In the genomic region with DNA sequence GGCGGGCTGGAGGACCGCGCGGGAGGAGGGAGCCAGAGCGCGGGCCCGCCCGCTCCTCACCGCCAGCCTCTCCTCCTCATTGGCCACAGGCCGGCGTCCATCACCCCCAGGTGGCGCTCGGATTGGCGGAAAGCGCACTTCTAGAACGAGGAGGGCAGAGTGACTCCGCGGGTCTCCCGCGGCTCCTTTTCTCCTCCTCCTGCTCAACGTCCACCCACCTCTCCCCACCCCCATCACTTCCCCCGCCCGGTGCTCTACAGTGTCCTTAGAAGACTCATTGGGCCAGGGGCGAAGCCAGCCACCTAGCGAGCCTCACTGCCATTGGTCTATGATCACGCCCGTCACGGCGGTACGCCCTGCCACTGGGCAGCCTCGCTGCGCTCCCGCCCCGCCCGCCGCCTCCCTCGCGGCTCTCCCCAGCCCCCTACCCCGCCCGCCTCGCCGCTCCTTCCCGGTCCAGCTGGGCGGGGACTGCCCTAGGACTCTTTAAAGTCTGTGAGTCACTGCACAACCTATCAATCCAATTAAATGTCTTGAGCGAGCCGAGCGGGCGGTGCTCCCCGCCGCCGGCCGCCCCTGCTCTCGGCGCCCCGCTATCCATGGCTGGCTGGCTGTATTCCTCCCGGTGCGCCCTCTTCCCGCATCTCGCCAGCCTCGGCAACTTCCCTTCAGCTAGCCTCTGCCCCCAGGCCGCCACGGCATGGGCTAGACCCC, we compare ENCODE assay signal across 8 mouse cellular contexts. TPM values are rescaled to one million over a fixed set of nuclear protein-coding genes. Genes with fewer than 3 reads are reported as not detected.
DNase-seq lines count a peak whose midpoint lies in the region; ATAC-seq and TF ChIP-seq lines count a peak whose summit lies in the region.

TSS of gene Sertad2 (plus strand) at position 515 of the 714 bp plus-strand sequence.

- WGBS in embryonic facial prominence, embryonic 13.5 days = 0% methylated on average over 52 of the region's 62 CpGs
- WGBS in kidney, adult 2 months = under 1% methylated on average over 61 of the region's 62 CpGs
- WGBS in limb, embryonic 12.5 days = under 1% methylated on average over 54 of the region's 62 CpGs
- 0% methylated on average over 54 of the region's 62 CpGs for WGBS in midbrain, embryonic 15.5 days
- WGBS in spleen, adult 2 months = under 1% methylated on average over 60 of the region's 62 CpGs

- no peak for TF ChIP-seq CTCF in kidney, adult 2 months (conservative IDR thresholded peaks at IDR 0.05; ENCODE audit: insufficient read depth, insufficient read length, low read depth, low read length)
- TF ChIP-seq CTCF in spleen, adult 2 months (IDR thresholded peaks at IDR 0.05; ENCODE audit: extremely low read depth, insufficient read depth, insufficient read length, insufficient replicate concordance) = no peak

- peak; percentile 99 for DNase-seq in 3134 (ENCODE audit: extremely low read depth, insufficient read length, low spot score)
- peak; percentile 99 to 100 for DNase-seq in adrenal gland, postnatal 36 days
- DNase-seq in heart, adult 18-20 months = peak; percentile 99 to 100
- peak; percentile 100 for DNase-seq in kidney, adult 2 months
- peak; percentile 98 to 99 for DNase-seq in spleen, adult 2 months (ENCODE audit: low read depth in 1 of 2, low spot score in 2 of 2)

- H3K4me3 ChIP-seq in embryonic facial prominence, embryonic 13.5 days = peak within 1 kb of the TSS; percentile 84
- H3K4me3 ChIP-seq in kidney, adult 2 months (ENCODE audit: insufficient read depth, low read depth, low read length) = peak within 1 kb of the TSS; percentile 98
- peak within 1 kb of the TSS; percentile 77 for H3K4me3 ChIP-seq in limb, embryonic 12.5 days (replicated peaks)
- H3K4me3 ChIP-seq in midbrain, embryonic 15.5 days = peak within 1 kb of the TSS; percentile 88
- peak within 1 kb of the TSS; percentile 89 for H3K4me3 ChIP-seq in spleen, adult 2 months (ENCODE audit: extremely low read depth, insufficient read depth, insufficient read length)

- no peaks in the 10 kb centered on the region for H3K36me3 ChIP-seq in embryonic facial prominence, embryonic 13.5 days
- H3K36me3 ChIP-seq in kidney, adult 2 months (ENCODE audit: control insufficient read depth, insufficient read depth, low read length) = no peaks in the 10 kb centered on the region
- H3K36me3 ChIP-seq in limb, embryonic 12.5 days = no peaks in the 10 kb centered on the region
- no peaks in the 10 kb centered on the region for H3K36me3 ChIP-seq in midbrain, embryonic 15.5 days (replicated peaks)
- no peaks in the 10 kb centered on the region for H3K36me3 ChIP-seq in spleen, adult 2 months (ENCODE audit: control insufficient read depth, insufficient read depth, low read length)

- no peaks in the 10 kb centered on the region for H3K9me3 ChIP-seq in embryonic facial prominence, embryonic 13.5 days
- H3K9me3 ChIP-seq in limb, embryonic 12.5 days = no peaks in the 10 kb centered on the region
- H3K9me3 ChIP-seq in midbrain, embryonic 15.5 days = no peaks in the 10 kb centered on the region

- H3K4me1 ChIP-seq in embryonic facial prominence, embryonic 13.5 days = peaks cover 10% of the 10 kb centered on the region
- 0 out of 2 replicates have a peak, but pooled peaks cover 4% of the 10 kb centered on the region for H3K4me1 ChIP-seq in kidney, adult 2 months (ENCODE audit: control insufficient read depth, insufficient read depth, low read length)
- peaks cover 15% of the 10 kb centered on the region for H3K4me1 ChIP-seq in limb, embryonic 12.5 days (replicated peaks)
- peaks cover 24% of the 10 kb centered on the region for H3K4me1 ChIP-seq in midbrain, embryonic 15.5 days
- H3K4me1 ChIP-seq in spleen, adult 2 months (ENCODE audit: control insufficient read depth, insufficient read depth, insufficient read length) = no peaks in the 10 kb centered on the region; the same call in 1 of the 2 replicates

- peak; percentile 82 for TF ChIP-seq POLR2A in kidney, adult 2 months (IDR thresholded peaks at IDR 0.05; ENCODE audit: low read depth, low read length)
- no peak; the same call in 1 of the 2 replicates for TF ChIP-seq POLR2A in spleen, adult 2 months (IDR thresholded peaks at IDR 0.05; ENCODE audit: low read depth, low read length)

- peak; percentile 99 for ATAC-seq in embryonic facial prominence, embryonic 13.5 days (ENCODE audit: insufficient number of reproducible peaks, insufficient read depth, low FRiP score, low TSS enrichment, low read depth)
- ATAC-seq in limb, embryonic 12.5 days (ENCODE audit: insufficient number of reproducible peaks, insufficient read depth, low FRiP score, low TSS enrichment, low read depth) = peak; percentile 100
- peak; percentile 99 for ATAC-seq in midbrain, embryonic 15.5 days (replicated peaks)

- peak within 1 kb of the TSS; percentile 82 for H3K4me2 ChIP-seq in embryonic facial prominence, embryonic 13.5 days
- H3K4me2 ChIP-seq in limb, embryonic 12.5 days = peak within 1 kb of the TSS; percentile 68
- H3K4me2 ChIP-seq in midbrain, embryonic 15.5 days = peak within 1 kb of the TSS; percentile 71

- peak within 1 kb of the TSS; percentile 91 for H3K27ac ChIP-seq in embryonic facial prominence, embryonic 13.5 days
- peak within 1 kb of the TSS; percentile 97 for H3K27ac ChIP-seq in kidney, adult 2 months (ENCODE audit: insufficient read depth, low read depth, low read length)
- H3K27ac ChIP-seq in limb, embryonic 12.5 days = peak within 1 kb of the TSS; percentile 94
- peak within 1 kb of the TSS; percentile 94 for H3K27ac ChIP-seq in midbrain, embryonic 15.5 days
- peak within 1 kb of the TSS; percentile 80 for H3K27ac ChIP-seq in spleen, adult 2 months (ENCODE audit: insufficient read depth, low read length)

- no peaks in the 10 kb centered on the region for H3K27me3 ChIP-seq in embryonic facial prominence, embryonic 13.5 days
- H3K27me3 ChIP-seq in kidney, adult 2 months (replicated peaks; ENCODE audit: control insufficient read depth, insufficient read depth, low read length) = no peaks in the 10 kb centered on the region
- H3K27me3 ChIP-seq in limb, embryonic 12.5 days = no peaks in the 10 kb centered on the region
- no peaks in the 10 kb centered on the region for H3K27me3 ChIP-seq in midbrain, embryonic 15.5 days (replicated peaks)
- H3K27me3 ChIP-seq in spleen, adult 2 months (ENCODE audit: control insufficient read depth, insufficient read depth, low read length) = peaks cover 2% of the 10 kb centered on the region

- peak within 1 kb of the TSS; percentile 84 for H3K9ac ChIP-seq in embryonic facial prominence, embryonic 13.5 days
- peak within 1 kb of the TSS; percentile 81 for H3K9ac ChIP-seq in limb, embryonic 12.5 days (replicated peaks)
- H3K9ac ChIP-seq in midbrain, embryonic 15.5 days = peak within 1 kb of the TSS; percentile 59

RNA-seq across cellular contexts. Expression of gene Sertad2, which starts in this region (rescaled TPM):
- 10 to 100 TPM; 11.1 to 14.2 TPM for total RNA-seq in adrenal gland, postnatal 36 days (2021)
- 40.5 and 47.9 TPM in 2 replicates for polyA plus RNA-seq in embryonic facial prominence, embryonic 13.5 days (2015; fragmentation: Nextera tagmentation; extraction: Ambion mirVana)
- total RNA-seq in heart, adult 18-20 months (2021) = 10 to 100 TPM; 16.2 to 17.7 TPM
- 24.9 and 33.6 TPM in 2 replicates for polyA plus RNA-seq in kidney, adult 2 months (2012; rRNA removed)
- 37.5 and 42.0 TPM in 2 replicates for polyA plus RNA-seq in limb, embryonic 12.5 days (2016; fragmentation: Nextera tagmentation; extraction: Ambion mirVana)
- 27.7 and 32.3 TPM in 2 replicates for polyA plus RNA-seq in midbrain, embryonic 15.5 days (2015; fragmentation: Nextera tagmentation; extraction: Ambion mirVana)
- polyA plus RNA-seq in spleen, adult 2 months (2012; rRNA removed) = 22.3 and 35.1 TPM in 2 replicates

Comparison
In these comparisons a context has a peak if more than half of its experiments do, and no peak if none do; other contexts are left out.
1. Peak in every context shown above with its lines: DNase-seq, ATAC-seq, H3K4me3 ChIP-seq and H3K27ac ChIP-seq.